Mouse (Mus musculus) cerebellum, adult (tissue): ENCODE data around the gene Rcor1.

ENCODE experiments used
- ATAC-seq: cut with Nextera tagmentation; 2 replicates; pipeline ENCODE4 v1.9.2; 2017; ENCODE audit warnings: mild to moderate bottlenecking, moderate library complexity, mixed read lengths; ENCODE audit not compliant: insufficient number of reproducible peaks, low FRiP score, low TSS enrichment

Rcor1 gene

DNA sequence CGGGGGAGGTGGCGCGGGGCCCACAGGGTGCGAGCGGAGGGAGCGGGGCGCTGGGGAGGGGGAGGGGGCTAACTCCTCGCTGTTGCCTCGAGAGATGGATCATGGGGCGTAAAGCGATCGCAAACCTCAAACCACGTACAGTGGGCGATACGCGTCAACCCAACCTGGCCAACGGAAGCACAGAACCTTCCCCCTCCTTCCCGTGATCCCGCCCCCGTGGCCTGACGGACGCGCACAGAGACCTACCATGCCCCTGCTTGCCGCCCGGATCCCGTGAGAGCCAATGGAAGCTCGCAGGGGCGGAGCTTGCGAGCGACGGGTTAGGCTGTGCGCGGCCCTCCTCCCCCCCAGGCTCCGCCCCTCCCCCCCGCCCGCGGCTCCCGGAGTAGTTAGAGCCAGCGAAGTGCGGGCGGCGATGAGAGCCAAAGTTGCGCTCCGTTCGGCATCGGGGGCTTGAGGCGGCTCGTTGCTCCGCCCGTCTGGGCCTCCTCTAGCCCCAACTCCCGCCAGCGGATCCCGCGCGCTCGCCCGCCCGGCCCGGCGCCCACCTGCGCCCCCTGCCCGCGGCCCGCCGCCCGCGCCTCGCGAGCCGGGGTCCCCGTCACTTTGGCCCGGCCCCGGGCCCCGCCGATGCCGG is at the start of gene Rcor1:
Gene Rcor1, plus strand, starts transcription at position 376 of the 637 bp plus-strand sequence.
- peak; percentile 98 for ATAC-seq

DNA sequence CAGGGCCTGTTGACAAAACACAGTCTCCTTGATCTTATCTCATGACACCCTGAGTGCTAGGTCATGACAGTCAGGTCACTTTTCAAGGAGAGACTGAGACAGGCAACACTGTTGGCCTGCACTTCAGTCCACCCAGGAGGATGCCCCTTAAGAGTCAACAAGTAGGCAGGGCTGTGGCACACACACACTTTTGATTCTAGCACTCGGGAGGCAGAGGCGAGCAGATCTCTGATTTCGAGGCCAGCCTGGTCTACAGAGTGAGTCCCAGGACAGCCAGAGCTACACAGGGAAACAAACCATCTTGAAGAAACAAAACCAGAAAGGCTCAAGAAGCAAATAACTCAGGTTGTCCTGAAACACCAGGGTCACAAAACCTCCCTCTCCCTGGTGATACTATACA is 49.7 kb upstream of the Rcor1 start:
- ATAC-seq, result no peak

DNA sequence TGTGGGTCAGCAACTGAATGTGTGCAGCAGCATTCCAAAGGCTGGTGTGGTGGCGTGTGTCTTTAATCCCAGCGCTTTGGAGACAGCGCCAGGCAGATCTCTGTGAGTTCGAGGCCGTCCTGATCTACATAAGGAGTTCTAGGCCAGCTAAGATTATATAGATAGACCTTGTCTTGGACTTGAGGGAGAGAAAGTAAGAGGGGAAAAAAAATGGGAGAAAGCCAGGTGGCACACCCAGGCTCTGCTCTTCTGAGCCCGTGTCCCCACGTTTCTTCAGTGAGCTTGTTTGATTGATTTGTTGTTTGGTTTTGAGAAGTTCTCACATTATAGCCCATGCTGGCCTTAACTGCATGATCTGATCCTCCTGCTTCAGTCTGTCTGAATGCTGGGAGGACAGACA is 48.7 kb upstream of the Rcor1 start:
- no peak for ATAC-seq

DNA sequence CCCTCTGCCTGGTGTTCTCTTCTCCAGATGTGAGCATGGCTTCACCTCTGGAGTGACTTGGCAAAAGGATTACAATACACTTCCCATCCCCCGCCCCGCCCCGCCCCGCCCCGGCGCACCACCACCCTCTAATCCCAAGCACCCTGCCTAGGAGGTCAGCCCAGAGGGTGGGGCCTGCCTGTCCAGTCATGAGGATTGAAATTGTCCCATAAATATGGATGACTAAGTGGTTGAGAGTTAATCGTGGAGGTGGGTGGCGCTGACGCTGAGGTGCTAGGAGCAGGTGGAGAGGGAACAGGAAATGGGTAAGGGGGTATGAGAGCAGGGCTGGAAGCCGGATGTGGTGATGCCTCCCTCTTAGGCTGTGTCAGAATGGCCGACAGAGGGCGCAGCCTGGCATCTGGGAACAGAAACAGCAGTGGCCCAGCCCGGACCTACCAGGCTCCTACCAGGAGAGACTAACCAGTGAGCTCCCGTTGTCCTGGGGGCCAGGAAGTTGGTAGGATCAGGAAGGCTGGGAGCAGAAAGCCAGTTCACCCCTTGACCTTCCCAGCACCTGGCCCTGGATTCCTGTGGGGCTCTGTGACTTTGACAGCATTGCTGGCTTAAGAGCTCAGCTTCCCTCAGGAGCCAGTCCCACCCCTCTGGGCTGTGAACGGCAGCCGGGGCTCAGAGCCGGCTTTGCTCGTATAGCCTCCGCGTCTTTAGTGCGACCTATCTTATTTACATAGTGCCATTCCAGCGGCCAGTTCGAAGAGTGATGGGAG is 47.6 kb upstream of the Rcor1 start:
- peak; percentile 41; the same call in 1 of the 2 replicates for ATAC-seq

DNA sequence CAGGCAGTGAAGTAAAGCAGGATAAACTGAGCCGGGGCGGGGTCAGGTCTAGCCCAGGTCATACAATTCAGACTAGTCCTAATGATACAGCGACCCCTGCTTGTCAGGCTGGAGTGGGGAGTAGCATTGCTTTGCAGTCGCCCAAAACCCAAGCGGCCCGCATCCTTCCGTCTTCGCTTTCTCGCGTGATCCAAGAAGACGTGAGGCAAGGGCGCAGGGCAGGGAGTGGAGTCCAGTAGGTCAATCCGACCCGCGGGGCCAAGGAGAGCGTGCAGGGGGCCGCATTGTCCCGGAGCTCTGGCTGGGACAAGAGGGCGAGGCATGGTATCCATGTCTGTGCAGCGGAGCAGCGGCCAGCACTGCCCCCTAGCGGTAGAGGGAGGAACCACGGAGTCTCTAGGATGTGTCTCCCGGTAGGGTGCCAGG is 47.0 kb upstream of the Rcor1 start:
- peak; percentile 84 for ATAC-seq

DNA sequence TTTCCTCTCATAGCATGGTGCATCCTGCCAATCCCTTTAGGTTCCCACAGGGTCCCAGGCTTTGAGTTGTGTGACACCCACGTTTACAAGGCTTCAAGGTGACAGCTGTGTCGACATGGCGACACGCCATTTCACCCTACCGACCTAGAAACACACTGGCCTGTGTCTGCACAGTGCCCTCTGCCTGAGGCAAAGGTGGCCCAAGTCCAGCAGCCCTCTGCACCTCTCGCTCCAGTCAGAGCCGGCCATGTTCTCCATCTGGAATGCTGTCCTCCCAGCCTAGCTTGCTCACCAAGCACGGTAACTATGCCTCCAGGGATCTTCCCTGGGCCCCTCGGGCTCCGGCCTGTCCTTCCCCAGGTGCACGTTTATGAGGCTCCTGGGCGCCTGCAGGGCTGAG is 46.4 kb upstream of the Rcor1 start:
- ATAC-seq, result 0 out of 2 replicates have a peak, but pooled peaks have one; percentile 32

DNA sequence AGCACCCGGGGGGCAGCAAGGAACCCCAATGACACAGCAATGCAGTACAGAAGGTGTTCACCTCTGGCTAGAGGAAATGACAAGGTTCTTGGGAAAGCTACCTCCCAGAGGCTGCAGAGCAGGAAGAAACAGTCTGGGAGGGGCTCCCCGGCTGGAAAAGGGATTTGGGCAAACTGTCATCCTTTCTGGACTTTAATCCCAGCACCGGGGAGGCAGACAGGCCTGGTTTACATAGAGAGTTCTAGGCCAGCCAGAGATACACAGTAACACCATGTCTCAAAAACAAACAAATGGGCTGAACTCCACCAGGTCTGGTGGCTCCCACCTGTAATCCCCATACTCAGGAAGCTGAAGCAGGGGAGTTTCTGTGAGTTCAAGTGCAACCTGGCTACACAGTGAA is 45.9 kb upstream of the Rcor1 start:
- no peak for ATAC-seq

DNA sequence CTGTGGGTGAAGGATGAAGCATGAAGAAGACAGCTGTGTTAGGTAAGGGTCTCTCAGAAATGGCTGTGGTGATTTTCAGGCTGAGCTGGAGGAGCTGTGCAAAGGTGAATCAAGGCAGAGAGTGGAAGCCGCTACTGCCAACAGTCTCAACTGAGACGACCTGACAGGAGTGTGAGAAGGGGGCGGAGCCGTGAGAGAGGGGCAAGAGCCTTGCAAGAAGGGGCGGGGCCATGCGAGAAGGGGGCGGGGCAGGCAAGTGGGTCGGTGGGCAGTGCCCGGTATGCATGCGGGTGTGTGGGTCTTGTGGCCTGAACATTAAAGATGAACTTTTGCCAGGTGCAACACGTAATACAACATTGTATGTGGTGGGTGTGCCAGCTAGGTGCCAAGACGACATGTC is 44.5 kb upstream of the Rcor1 start:
- no peak for ATAC-seq

DNA sequence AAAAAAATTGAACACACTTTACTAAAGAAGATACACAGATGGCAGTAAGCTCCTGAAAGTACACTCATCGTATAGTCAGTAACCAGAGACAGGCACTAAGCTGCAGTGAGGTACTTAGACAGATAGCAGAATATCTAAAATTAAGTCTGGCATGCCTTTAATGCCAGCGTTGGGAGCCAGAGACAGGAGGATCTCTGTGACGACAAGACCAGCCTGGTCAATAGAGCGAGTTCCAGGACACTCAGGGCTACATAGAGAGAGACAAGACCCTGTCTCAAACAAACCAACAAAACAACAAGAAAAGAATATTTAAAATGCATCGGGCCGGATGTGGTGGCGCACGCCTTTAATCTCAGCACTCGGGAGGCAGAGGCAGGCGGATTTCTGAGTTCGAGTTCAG is 41.1 kb upstream of the Rcor1 start:
- no peak for ATAC-seq

DNA sequence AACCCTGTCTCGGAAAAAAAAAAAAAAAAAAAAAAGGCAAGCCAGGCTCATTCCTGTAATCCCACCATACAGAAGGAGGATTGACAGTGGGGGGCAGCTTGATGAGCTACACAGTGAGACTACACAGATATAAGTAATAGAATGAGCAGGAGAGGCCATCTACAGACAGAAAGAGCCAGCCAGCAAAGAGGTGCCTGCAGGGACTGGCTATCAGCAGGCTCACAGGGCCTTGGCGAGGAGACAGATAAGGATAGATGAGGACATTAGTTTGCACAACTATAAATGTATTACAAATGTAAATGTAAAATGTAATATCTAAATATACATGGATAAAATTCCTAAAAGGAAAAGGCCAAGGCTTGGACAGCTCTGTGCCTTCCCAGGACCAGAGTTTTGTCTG is 39.3 kb upstream of the Rcor1 start:
- no peak for ATAC-seq

DNA sequence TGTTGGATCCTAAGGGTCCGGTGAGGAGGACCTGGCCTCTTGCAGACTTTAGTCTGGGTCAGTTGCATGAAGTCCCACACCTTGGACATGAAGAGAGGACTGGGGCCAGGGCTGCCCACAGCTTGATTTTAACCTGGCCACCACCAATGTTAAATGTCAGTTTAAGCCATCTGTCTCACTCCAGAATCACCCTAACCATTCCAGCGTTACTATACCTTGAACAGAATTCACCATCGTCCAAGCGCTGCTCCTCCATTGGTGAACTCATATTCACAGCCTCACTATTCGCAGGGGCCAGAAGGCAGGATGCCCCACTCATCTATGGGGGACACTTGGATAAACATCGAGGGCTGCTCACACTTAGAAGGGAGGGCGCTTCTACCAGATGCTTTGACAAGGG is 38.2 kb upstream of the Rcor1 start:
- ATAC-seq, result no peak

DNA sequence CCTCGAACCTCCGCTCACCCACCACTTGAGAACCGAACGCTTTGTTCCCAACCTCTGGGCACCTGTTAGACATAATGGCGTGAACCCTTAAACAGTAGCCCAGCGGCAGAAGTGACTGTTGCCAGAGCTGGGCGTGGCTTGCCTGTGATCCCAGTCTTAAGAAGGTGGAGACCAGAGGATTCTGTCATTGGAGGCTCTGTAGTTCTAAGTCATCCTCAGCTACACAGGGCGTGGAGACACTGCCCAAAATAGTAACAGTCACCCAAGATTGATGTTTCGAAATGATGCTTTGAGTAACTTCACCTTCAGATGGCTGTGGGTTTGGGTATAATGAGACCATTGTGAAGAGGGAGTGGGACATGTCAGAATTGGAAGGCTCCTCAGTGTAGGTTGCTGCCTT is 35.0 kb upstream of the Rcor1 start:
- ATAC-seq, result no peak

DNA sequence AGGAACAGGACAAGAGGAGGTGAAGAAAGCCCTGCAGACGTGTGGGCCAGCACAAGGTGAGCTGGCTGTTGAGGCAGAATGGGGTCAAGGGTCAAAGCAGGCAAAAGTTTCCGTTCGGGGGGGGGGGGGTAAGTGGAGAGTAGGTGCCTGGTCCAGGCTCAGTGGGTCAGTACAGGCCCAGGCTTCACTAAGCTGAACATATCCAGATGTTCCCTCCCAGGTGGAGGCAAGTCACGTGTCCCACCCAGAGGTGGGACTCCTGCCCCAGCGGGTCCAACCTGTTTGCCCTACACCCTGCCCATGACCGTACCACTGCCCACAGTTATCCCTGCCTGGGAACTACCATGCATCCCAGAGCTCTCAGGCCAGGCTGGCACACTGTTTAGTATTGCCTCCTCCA is 33.3 kb upstream of the Rcor1 start:
- no peak for ATAC-seq

DNA sequence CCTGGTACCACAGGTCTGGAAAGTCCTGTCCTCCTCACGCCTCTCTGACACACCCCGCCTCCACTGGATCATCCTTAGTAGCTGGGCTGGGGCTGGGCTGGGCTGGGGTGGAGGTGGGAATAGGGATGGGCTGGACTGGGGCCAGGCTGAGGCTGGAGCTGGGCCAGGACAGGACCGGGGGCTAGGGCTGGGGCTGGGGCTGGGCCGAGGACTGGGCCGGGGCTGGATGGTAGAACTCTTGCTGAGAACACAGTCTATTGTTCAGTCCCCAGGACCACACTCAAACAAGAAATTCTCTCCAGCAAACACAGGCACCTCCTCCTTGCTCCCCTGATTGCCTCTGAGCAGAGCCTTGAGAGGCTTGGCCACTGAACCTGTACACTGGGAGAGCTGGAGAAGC is 32.8 kb upstream of the Rcor1 start:
- no peak for ATAC-seq

DNA sequence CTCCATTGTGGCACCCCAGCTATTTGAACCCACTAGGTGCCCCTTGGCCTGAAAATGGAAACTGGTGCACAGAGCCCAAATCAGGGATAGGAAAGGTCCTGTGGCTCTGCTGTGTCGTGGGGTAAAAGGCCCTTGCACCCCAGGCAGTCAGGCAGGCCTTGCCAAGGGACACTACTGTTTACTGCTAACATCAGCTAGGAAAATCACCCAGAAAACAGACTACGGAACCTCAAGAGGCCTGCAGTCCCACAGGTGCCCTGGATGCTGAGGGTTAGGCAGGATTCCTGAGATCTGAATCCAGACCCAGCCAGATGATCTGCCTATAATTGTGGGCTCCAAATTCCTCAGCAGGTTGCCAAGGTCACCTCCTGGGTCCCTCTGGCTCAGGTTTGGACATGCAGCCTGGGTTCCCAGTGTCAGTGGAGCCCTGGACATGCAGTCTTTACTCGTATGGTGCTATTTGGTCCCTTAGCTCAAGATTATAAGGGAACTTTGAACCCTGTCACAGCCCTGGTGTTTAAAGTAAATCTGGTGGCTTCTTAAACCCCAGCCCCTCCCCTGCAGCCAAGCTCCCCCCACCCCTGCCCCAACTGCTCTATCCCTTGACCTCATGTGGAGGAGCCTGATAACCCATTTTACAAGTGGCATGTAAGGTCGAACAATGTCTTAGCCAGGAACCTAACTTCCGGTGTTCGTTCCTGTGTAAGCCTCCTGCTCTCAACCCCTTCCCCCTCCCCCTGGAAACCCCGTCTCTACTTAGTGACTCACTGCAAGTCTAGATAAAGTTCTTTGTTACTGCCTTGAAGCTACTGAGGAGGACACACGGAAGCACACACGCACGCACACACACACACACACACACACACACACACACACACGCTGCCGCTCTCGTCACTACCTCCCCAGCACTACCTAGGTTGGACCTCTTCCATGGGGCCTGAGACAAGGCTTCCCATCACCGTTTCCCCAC is 31.7 kb upstream of the Rcor1 start:
- no peak for ATAC-seq

DNA sequence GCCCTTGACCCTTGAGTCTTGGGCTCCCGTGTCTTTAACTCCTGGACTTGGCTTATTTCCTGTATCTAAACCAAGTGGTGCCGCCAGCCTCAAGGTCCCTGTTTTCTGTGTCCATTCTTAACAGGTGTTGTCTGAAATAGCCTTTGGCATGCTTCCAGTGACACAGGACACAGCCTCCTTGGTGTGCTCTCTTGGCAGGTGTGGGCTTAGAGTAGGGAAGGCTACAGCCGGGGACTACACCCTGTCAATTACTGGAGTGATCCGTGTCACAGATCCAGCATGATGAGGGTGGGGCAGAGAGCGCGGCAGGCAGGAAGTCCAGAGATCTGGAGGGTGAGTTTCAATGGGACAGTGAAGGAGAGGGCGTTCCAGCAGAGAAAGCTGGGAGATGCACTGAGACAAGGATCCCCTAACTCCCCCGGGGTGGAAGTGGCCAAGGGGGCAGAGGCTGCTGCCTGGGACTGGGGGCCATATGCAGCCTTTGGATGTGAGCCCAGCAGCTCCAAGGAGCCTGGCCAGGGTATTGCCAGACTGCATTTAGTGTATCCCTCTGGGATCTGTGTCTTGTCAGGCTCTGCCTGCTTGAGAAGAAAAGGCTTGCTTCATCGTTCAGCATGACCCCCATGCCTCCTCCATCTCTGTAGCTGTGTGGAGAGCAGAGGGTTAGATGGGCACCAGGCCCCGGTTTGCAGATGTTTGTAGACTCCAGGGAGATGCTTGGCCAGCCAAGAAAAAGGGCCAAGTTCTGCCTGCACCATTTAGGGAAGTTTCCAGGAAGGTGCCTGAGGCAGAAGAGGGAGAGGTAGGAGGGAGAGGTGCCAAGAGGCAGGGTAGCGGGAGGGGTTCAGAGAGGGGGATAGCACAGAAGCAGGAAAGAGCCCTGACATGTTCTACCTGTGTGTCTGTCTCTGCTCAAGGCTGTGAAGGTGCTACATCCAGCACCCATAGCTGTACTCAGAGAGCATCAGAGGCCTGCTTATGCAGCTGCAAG is 30.4 kb upstream of the Rcor1 start:
- ATAC-seq, result peak; percentile 60; the same call in 1 of the 2 replicates

DNA sequence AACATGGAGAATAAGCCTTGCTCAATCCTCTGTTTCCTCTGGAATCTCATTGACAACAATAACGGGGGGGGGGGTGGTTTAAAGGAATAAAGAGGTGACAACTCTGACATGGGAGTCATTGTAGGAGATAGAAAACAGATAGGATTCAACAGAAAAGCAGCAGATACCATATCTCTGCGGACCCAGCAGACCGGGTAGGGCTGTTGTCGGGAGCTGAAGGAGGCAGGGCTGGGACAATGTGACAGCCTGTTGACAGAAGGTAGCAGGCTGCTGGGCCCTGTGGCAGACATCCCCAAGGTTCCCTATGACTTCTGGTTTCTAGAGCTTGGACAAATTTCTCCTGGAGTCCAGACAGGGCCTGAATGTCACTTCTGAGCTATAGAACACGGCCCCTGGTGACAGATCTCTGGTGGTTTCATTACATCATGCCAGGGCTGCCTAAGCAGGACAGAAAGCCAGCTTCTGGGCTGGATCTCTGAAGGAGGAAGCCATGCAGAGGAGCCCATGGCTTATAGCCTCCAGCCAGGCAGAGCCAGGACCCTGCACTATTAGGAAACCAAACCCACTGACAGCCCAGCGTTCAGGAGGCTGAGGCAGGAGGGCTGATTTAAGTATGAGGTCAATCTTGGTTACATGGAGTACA is 29.4 kb upstream of the Rcor1 start:
- no peak for ATAC-seq

DNA sequence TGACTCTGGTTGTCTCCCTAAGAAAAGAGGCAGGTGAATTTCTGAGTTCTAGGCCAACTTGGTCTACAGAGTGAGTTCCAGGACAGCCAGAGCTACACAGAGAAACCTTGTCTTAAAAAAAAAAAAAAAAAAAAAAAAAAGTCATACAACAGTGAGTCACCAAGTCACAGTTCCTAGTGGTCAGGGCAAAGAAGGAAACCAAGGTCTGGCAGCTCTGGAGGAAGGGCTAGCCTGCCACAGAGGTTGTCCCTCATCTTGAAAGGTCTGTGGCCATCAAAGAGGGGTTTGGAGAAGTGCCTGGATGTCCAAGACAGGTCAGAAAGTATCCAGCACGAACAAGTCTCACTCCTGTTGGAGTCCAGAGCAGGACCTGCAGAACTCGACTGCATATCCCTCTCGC is 22.3 kb upstream of the Rcor1 start:
- no peak for ATAC-seq

DNA sequence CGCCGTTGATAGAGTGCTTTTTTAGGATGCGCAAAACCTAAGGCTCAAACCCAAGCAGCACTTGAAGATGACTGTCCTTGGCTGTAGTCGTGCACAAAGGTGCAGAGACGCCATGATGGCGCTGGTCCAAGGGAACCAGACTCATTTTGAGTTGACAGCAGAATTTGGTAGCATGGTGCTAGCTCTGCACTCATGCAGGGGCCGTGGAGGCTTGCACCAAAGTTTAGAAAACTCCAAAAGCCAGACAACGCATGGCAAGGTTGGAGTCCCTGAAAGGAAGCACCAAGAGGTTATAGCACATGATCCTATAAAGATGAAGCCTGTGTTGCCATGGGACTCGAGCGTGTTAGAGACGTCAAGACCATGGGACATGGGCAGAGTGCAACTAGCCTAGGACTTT is 21.1 kb upstream of the Rcor1 start:
- no peak for ATAC-seq
